8 mouse cellular contexts compared by ENCODE assay signal in the genomic region with DNA sequence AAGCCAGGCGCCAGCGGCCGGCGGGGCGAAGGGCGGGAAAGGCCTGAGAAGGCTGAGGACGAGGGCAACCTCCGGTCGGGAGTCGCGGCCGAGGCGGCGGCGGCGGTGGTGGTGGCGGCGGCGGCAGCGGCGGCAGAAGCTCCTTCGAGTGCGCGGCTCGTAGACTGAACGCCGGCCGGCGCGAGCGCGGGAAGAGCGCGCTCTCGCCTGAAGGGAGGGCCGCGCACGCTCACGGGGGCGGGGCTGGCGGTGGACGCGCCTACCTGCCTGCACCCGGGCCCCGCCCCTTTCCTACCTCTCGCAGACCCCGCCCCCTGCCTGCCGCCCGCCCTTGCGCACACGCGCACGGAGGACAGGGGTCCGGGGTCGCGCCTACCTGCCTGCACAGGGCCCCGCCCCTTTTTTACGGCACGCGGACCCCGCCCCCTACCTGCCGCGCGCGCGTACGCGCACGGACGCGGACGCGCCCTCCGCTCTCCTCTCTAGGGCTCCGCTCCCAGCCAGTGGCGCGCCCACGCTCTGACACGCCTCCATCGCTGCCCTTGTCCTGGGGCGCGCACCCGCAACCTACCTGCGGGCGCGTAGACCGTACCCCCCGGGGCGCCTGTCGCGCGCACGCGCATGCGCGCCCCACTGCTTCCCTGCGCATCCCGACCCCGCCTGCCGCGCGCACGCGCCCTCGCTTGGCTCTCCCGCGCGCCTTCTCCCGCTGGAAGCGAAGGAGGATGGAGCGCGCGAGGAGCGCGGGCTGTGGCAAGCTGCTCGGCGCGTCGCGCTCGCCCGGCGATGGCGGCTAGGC. TPM values are rescaled to one million over a fixed set of nuclear protein-coding genes. Genes with fewer than 3 reads are reported as not detected.
DNase-seq lines count a peak whose midpoint lies in the region; ATAC-seq and TF ChIP-seq lines count a peak whose summit lies in the region.

No protein-coding gene starts in this region.

- H3K79me2 ChIP-seq in myocyte (ENCODE audit: control insufficient read depth, insufficient read depth) = no peaks in the 10 kb centered on the region

- peak; percentile 92 for DNase-seq in embryo, embryonic 11 days
- DNase-seq in kidney, postnatal 0 days (ENCODE audit: low spot score) = peak; percentile 73
- DNase-seq in testis, postnatal 14 days (ENCODE audit: low spot score) = peak; percentile 97

- peak overlapping the region; percentile 98 for H3K4me2 ChIP-seq in heart, embryonic 11.5 days
- peak overlapping the region; percentile 87 for H3K4me2 ChIP-seq in kidney, postnatal 0 days (ENCODE audit: low read length)
- H3K4me2 ChIP-seq in limb, embryonic 15.5 days = peak overlapping the region; percentile 99
- peak overlapping the region; percentile 30 for H3K4me2 ChIP-seq in myocyte (ENCODE audit: low read depth)

- no peak overlapping the region for H3ac ChIP-seq in myocyte (ENCODE audit: control insufficient read depth, insufficient read length)

- no peaks in the 10 kb centered on the region for H3K36me3 ChIP-seq in erythroblast, embryonic 14.5 days (ENCODE audit: control insufficient read depth)
- no peaks in the 10 kb centered on the region for H3K36me3 ChIP-seq in heart, embryonic 11.5 days (ENCODE audit: control insufficient read depth, insufficient read depth, low read length)
- no peaks in the 10 kb centered on the region for H3K36me3 ChIP-seq in kidney, postnatal 0 days (ENCODE audit: insufficient read depth, low read length)
- no peaks in the 10 kb centered on the region for H3K36me3 ChIP-seq in limb, embryonic 15.5 days
- no peaks in the 10 kb centered on the region for H3K36me3 ChIP-seq in myocyte (ENCODE audit: control insufficient read depth, insufficient read depth)

- no peak for TF ChIP-seq POLR2A in myocyte (IDR thresholded peaks at IDR 0.05; ENCODE audit: insufficient read length, low read depth)

- peaks cover 10% of the 10 kb centered on the region for H3K9me3 ChIP-seq in erythroblast, embryonic 14.5 days (ENCODE audit: control insufficient read depth, low read length)
- H3K9me3 ChIP-seq in heart, embryonic 11.5 days (replicated peaks; ENCODE audit: control insufficient read depth, low read length) = no peaks in the 10 kb centered on the region
- H3K9me3 ChIP-seq in kidney, postnatal 0 days (replicated peaks; ENCODE audit: low read length) = no peaks in the 10 kb centered on the region
- no peaks in the 10 kb centered on the region for H3K9me3 ChIP-seq in limb, embryonic 15.5 days

- H3K4me3 ChIP-seq in erythroblast, embryonic 14.5 days (replicated peaks) = peak overlapping the region; percentile 52
- peak overlapping the region; percentile 78 for H3K4me3 ChIP-seq in heart, embryonic 11.5 days (ENCODE audit: low read depth, low read length)
- H3K4me3 ChIP-seq in kidney, postnatal 0 days (replicated peaks; ENCODE audit: low read depth, low read length) = peak overlapping the region; percentile 58
- peak overlapping the region; percentile 64 for H3K4me3 ChIP-seq in limb, embryonic 15.5 days
- no peak overlapping the region for H3K4me3 ChIP-seq in myocyte

- under 1% methylated on average over 91 of the region's 124 CpGs for WGBS in heart, embryonic 11.5 days (ENCODE audit: insufficient replicate concordance)
- under 1% methylated on average over 48 of the region's 124 CpGs for WGBS in kidney, postnatal 0 days
- under 1% methylated on average over 91 of the region's 124 CpGs for WGBS in limb, embryonic 15.5 days

- no peak overlapping the region for H3K27ac ChIP-seq in heart, embryonic 11.5 days (ENCODE audit: low read depth, low read length)
- H3K27ac ChIP-seq in kidney, postnatal 0 days = peak overlapping the region; percentile 63; the same call in 1 of the 2 replicates
- H3K27ac ChIP-seq in limb, embryonic 15.5 days = no peak overlapping the region

- H3K9ac ChIP-seq in heart, embryonic 11.5 days (ENCODE audit: low read depth, low read length) = 0 out of 2 replicates have a peak overlapping the region, but pooled peaks have one; percentile 3
- H3K9ac ChIP-seq in kidney, postnatal 0 days (ENCODE audit: low read depth, low read length) = peak overlapping the region; percentile 56
- H3K9ac ChIP-seq in limb, embryonic 15.5 days = no peak overlapping the region

- peaks cover 25% of the 10 kb centered on the region for H3K27me3 ChIP-seq in erythroblast, embryonic 14.5 days (ENCODE audit: control insufficient read depth)
- H3K27me3 ChIP-seq in heart, embryonic 11.5 days (ENCODE audit: control insufficient read depth, insufficient read depth, low read length) = peaks cover 23% of the 10 kb centered on the region
- 0 out of 2 replicates have a peak, but pooled peaks cover 12% of the 10 kb centered on the region for H3K27me3 ChIP-seq in kidney, postnatal 0 days (ENCODE audit: insufficient read depth, low read length)
- H3K27me3 ChIP-seq in limb, embryonic 15.5 days = peaks cover 40% of the 10 kb centered on the region
- H3K27me3 ChIP-seq in myocyte (ENCODE audit: control insufficient read depth, insufficient read depth, insufficient read length) = peaks cover 24% of the 10 kb centered on the region

- H3K4me1 ChIP-seq in erythroblast, embryonic 14.5 days (ENCODE audit: control insufficient read depth) = peaks cover 10% of the 10 kb centered on the region
- H3K4me1 ChIP-seq in heart, embryonic 11.5 days (ENCODE audit: control insufficient read depth, insufficient read depth, low read length) = peaks cover 9% of the 10 kb centered on the region; the same call in 1 of the 2 replicates
- H3K4me1 ChIP-seq in kidney, postnatal 0 days (replicated peaks; ENCODE audit: insufficient read depth, low read length) = no peaks in the 10 kb centered on the region; the same call in 1 of the 2 replicates
- H3K4me1 ChIP-seq in limb, embryonic 15.5 days = peaks cover 19% of the 10 kb centered on the region

- ATAC-seq in erythroblast, adult 5-6 weeks (replicated peaks; ENCODE audit: low FRiP score, poor library complexity, severe bottlenecking) = no peak
- peak; percentile 67 for ATAC-seq in heart, embryonic 11.5 days (replicated peaks; ENCODE audit: insufficient number of reproducible peaks, low FRiP score, low TSS enrichment)
- ATAC-seq in kidney, postnatal 0 days (replicated peaks; ENCODE audit: low FRiP score, low read depth) = peak; percentile 95
- peak; percentile 65 for ATAC-seq in limb, embryonic 15.5 days (ENCODE audit: insufficient number of reproducible peaks, low FRiP score, low TSS enrichment, low read depth)

- TF ChIP-seq CTCF in kidney, postnatal 0 days (IDR thresholded peaks at IDR 0.05; ENCODE audit: low read depth) = peak; percentile 27; the same call in 1 of the 2 replicates

TF ChIP-seq in myocyte, 11 proteins besides CTCF, POLR2A, EP300 and RAD21:
- no peak for TF ChIP-seq SRF (IDR thresholded peaks at IDR 0.05; ENCODE audit: control insufficient read depth, insufficient read length, low read depth)
- no peak for TF ChIP-seq MYOG (IDR thresholded peaks at IDR 0.05; ENCODE audit: control insufficient read depth in 1 of 3, insufficient read depth in 1 of 3, insufficient read length in 2 of 3, low read depth in 2 of 3)
- TF ChIP-seq POLR2AphosphoS2 (IDR thresholded peaks at IDR 0.05; ENCODE audit: insufficient read length, low read depth) = no peak
- no peak for TF ChIP-seq REST (IDR thresholded peaks at IDR 0.05; ENCODE audit: insufficient read depth, insufficient read length)
- TF ChIP-seq USF1 (IDR thresholded peaks at IDR 0.05; ENCODE audit: low read depth) = no peak
- TF ChIP-seq TCF3 (IDR thresholded peaks at IDR 0.05; ENCODE audit: insufficient read length, low read depth) = no peak
- TF ChIP-seq E2F4 (IDR thresholded peaks at IDR 0.05; ENCODE audit: insufficient read depth) = no peak
- TF ChIP-seq MYOD1 (IDR thresholded peaks at IDR 0.05; ENCODE audit: control insufficient read depth in 1 of 3, insufficient read length in 2 of 3, low read depth in 2 of 3) = no peak
- TF ChIP-seq CEBPB (IDR thresholded peaks at IDR 0.05; ENCODE audit: insufficient read depth, poor library complexity, severe bottlenecking) = no peak
- TF ChIP-seq TCF12 (IDR thresholded peaks at IDR 0.05; ENCODE audit: insufficient read depth, poor library complexity, severe bottlenecking) = no peak
- TF ChIP-seq MAX (IDR thresholded peaks at IDR 0.05; ENCODE audit: low read depth) = no peak

RNA-seq across cellular contexts. Expression of gene Phyhipl, which starts 56.4 kb away (rescaled TPM):
- not detected in 2 replicates for polyA plus RNA-seq in erythroblast, embryonic 14.5 days (2012)
- not detected in 2 replicates for total RNA-seq in erythroblast, adult 5-6 weeks (2015; ENCODE audit: low replicate concordance)
- total RNA-seq in erythroblast, adult 5-6 weeks (2017; ENCODE audit: low replicate concordance) = 0.14 TPM in 1 of 2 replicates, not detected in the other
- polyA plus RNA-seq in heart, embryonic 11.5 days (2014; fragmentation: Nextera tagmentation; extraction: Ambion mirVana) = 1.3 and 2.6 TPM in 2 replicates
- 35.0 and 35.3 TPM in 2 replicates for polyA plus RNA-seq in kidney, postnatal 0 days (2015; fragmentation: Nextera tagmentation; extraction: Ambion mirVana)
- 1.3 and 1.9 TPM in 2 replicates for polyA plus RNA-seq in limb, embryonic 15.5 days (2015; fragmentation: Nextera tagmentation; extraction: Ambion mirVana)
- 0.08 TPM for polyA plus RNA-seq in myocyte (2012; fragmentation: generic; extraction: Trizol)

Comparison
In these comparisons a context has a peak if more than half of its experiments do, and no peak if none do; other contexts are left out.
1. H3K4me2 ChIP-seq: peak in every context shown above with its lines; median percentile 99 in limb, embryonic 15.5 days; 98 in heart, embryonic 11.5 days; 87 in kidney, postnatal 0 days; 30 in myocyte.